Mouse (Mus musculus) thymus, postnatal 10 days (tissue): ENCODE measurements around the gene 2210407C18Rik.
A peak's percentile ranks its signal among the peaks of the same experiment; 100 is the strongest.

Source experiments
- DNase-seq, 2 experiments: peaks; one replicate each; pipeline ENCODE4 v3.0.0; 2021; ENCODE audit warnings: low spot score in 2 of 2

2210407C18Rik gene

DNA sequence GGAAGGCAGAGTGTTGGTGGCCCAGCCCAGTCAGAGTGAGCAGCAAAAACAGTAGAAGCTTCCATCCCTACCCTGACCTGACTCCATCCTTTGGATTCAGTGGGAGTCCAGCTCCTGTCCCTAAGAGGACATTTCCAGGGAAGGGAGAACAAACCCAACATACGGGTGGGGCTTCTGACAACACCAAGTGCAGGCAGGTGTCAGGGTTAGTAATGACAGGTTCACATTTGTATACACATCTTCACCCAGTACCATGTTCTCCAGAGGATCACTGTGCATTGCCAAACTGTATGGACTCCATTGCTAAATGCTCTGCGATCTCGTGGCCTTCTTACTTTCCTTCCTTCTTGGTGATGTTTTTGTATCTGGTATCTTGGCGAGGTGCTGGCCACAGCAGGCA lies at the start of gene 2210407C18Rik:
Gene 2210407C18Rik, minus strand, starts transcription at position 101 of the 400 bp plus-strand sequence.
- no peak for DNase-seq

DNA sequence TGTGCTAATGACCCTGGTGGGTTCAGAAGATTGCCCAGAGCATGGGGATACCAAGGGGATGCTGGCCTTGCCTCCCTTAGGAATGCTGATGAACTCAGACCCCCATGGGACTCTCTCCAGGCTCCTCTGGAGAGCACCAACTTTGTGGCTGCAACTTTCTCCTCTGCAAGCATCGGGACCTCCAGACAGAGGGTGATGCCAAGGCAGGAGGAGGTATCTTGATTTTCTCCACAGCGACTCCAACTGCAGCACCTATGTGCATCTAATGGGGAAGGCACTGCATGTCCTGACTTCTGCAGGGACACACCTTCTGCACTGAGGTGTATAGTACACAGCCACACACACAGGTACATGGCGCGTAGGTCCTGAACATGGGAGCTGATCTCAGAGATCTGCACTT lies 42.7 kb upstream of the 2210407C18Rik start, which contains the start of gene Olfr322:
Gene Olfr322, plus strand, starts transcription at position 187 of the 400 bp plus-strand sequence.
- no peak for DNase-seq

DNA sequence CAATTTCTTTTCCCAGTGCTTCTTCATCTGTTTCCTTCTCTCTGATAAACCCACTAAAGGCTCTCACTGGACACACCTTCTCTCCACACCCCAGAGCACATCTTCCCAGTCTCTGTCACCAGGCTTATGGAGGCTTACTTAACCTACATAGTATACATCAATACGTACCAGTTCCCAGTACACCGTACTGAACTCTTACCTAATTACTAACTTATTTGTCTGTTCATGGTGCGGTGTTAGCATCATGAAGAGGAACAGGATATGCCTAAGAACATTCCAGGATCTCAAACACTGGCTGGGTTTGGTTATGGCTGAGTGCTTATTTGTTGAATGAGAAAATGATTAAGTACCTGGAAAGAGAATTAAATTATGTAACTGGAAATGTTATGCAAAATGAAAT lies 39.3 kb upstream of the 2210407C18Rik start:
- no peak for DNase-seq

GRCm38 (mm10) chr11:58643350-58643749 lies 27.5 kb upstream of the 2210407C18Rik start:
- DNase-seq = peak; percentile 25 to 70

- DNase-seq = no peak
These were observed 25.9 kb upstream of the 2210407C18Rik start for GRCm38 (mm10) chr11:58641638-58642358.

- DNase-seq = no peak
These were observed 25.2 kb upstream of the 2210407C18Rik start for GRCm38 (mm10) chr11:58641057-58641456.

DNA sequence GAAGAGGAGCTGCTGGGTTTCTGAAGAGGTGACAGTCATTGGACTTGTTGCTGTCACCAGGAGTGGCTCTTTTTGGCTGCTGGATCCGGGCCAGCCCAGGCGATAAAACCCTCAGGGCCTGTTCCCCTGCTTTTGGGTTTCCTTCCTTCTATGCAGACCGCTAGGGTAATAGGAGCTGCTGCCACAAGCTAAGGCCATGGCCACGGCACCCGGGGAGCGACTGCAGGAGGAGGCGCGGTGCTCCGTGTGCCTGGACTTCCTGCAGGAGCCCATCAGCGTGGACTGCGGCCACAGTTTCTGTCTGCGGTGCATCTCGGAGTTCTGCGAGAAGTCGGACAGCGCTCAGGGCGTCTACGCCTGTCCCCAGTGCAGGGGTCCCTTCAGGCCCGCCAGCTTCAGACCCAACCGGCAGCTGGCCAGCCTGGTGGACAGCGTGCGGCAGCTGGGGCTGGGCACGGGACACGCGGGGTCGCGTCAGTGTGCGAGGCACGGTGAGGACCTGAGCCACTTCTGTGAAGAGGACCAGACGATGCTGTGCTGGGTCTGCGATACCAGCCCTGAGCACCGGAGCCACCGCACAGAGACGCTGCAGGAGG lies 24.5 kb upstream of the 2210407C18Rik start, which contains the start of gene Trim58:
Gene Trim58, plus strand, starts transcription at position 194 of the 596 bp plus-strand sequence.
- DNase-seq = no peak

DNA sequence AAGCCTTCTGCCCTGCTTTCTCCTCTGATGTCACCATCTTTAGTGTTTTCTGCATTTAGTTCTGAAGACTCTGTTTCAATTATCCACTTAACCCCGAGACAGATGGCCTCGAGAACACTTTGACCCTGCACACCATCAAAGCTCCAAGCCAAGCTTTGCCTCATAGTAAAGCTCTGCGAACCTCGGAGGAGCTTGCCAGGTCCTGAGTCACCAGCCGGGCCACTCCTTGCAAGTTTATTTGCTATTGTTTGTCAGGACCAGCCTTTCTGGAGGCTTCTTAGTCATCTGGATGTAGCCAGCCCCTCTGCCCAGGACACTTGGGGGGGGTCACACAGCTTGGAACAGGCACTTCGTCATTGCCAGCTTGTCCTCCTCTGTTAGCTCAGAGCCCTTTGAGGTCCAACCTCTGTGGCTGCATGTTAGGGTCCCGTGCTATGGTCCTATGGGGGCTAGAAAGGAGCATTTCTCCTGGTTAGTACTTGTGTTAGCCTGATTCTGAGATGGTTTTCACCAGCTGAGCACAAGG lies 22.4 kb upstream of the 2210407C18Rik start:
- no peak for DNase-seq

DNA sequence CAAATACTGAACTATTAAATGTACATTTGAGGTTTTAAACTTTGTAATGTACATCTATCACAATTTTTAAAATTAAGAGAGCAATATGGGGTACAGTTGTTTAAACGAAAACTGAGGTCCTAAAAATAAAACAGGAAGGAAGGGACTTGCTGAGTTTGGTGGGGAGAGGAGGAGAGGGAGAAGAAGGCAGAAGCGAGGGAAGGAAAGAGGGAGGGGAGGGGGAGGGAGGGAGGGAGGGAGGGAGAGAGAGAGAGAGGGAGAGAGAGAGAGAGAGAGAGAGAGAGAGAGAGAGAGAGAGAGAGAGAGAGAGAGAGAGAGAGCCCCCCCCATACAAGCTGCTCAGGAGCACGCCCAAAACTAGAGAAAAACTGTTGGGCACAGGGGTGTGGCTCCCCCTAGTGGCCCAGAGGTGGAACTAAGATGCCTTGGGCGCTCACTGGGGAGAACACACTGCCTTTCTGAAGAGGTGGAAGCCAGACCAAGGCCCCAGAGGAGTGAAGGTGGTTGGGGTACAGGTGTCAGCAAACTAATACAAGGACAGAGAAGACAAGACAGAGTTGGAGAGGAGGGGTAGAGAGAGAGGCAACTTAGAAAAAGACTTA lies 20.6 kb upstream of the 2210407C18Rik start:
- peak; percentile 21 to 61 for DNase-seq

GRCm38 (mm10) chr11:58634878-58635277 lies 19.0 kb upstream of the 2210407C18Rik start:
- no peak for DNase-seq

DNA sequence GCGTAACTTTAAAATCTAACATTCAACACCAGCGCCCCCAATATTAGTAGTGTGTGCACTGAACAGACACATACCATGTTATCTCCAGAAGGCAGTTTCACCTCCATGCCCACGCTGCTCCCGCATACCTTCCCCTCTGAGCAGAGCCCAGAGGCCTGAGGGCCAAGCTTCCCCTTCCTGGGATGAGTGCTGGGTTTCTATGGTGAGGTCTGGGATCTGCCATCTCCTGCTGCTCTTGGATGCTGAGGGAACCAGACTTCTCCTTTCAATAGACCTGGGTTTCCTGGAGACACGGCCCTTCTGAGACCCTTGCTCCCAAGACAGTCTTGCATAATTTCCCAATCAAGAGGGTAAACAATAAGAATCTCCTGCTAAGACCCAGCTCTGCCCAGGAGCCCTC lies 14.5 kb upstream of the 2210407C18Rik start, which contains the start of gene Olfr323:
Gene Olfr323, minus strand, starts transcription at position 101 of the 400 bp plus-strand sequence.
- DNase-seq = no peak

DNA sequence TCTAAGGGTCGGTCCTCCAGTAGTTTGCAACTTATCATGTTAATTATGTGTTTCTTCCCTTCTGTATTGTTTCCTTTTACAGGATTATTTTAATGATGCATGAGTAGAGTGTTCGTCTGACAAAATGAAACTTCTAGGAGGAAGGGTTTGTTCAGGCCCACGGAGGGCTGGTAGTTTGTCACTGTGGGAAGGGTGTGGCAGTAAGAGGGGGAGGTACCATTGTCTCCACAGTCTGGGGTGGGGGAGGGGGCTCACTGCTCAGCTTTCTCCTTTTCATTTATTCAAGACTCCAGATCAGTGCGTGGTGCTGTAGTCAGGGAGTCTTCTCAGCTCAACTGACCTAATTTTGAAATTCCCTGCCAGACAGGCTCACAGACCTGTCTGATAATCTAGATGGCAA lies 10.3 kb upstream of the 2210407C18Rik start:
- DNase-seq = no peak

- DNase-seq = no peak
These were observed 2.9 kb upstream of the 2210407C18Rik start for GRCm38 (mm10) chr11:58618793-58619192.

DNA sequence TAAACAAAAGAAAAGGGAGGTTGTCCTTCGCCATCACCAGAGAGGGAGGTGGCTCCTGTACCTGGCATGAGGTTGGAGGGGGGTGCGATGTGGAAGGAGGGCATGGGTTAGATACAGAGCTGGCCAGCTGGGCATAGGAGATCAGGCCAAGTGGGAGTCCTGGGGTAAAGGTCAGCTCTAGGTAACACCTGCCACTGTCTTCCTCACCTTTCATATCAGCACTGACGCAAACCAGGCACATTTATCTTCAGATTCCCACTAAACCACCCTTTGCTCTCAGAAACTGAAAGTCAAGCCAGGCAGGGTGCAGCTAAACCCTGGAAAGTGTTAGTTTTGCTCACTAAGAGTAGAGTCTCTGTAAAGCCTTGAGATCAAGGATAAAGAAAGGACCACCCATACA lies 2.5 kb upstream of the 2210407C18Rik start:
- no peak for DNase-seq

- DNase-seq = no peak
These were observed 1.3 kb downstream of the 2210407C18Rik start for GRCm38 (mm10) chr11:58614526-58614925.

GRCm38 (mm10) chr11:58613359-58613758 lies 2.5 kb downstream of the 2210407C18Rik start:
- no peak for DNase-seq

DNA sequence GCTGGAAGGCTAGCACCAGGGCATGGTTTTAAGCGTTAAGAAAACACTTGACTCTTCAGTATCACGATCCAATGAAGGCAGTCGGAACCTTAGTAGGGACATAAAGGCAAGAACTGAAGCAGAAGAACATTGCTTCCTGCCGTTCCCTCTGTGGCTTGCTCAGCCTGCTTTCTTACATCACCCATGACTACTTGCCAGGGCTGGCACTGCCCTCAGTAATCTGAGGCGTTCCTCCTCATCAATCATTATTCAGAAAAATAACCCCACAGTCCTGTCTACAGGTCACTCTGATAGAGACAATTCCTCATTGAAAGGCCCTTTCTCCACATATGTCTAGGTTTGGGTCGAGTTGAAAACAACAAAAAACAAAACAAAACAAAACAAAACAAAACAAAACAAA lies 8.8 kb downstream of the 2210407C18Rik start:
- no peak for DNase-seq

DNA sequence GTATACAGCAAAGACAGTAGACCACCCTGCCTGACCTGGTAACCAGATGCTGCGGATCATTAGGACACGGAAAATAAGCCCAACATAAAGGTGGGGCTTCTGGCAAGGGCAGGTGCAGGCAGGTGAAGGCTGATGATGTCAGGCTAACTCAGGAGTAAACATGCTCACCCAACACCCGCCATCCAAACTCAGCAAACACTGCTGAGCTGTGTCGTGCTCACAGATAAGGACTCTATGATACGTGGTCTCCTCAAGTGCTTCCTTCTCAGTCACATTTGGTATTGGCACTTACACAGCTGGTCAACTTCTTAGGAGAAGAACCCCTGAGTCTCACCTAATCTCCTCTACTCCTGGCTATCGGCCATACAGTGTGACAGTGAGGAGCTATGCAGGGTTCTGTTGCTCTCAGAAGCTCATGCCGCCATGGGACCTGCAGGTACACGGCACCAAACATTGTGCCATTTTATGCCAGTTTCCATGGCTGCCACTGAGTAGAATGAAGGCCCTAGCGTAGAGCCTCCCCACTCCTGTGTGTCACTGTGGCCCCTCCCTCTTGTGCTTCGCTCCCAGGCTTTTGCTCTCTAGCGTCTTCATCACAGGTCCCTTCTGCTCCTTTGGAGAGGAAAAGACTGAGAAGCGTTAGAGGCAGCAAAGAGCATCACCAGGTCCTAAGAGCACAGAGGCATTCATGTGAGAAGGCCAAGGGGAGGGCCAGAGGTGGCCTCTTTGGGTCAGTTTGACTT lies 9.5 kb downstream of the 2210407C18Rik start:
- no peak for DNase-seq

DNA sequence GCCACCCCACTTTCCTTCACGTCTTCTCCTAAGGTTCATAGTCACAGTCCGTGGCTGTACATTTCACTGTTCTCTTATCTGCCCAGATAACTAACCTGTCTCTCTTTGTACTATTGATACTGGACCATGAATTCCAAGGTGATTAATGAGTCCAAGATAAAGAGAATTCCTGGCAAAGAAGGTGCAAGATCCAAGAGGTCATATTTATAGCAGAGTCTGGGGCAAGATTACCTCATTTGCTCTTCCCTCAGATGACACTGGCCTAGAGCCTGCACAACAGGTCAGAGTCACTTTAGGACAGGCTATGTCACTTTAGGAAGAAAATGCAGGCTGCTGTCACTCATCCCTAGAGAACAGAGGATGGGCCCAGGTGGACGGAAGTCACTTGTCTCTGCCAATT lies 10.6 kb downstream of the 2210407C18Rik start:
- no peak for DNase-seq

GRCm38 (mm10) chr11:58604688-58605087 lies 11.2 kb downstream of the 2210407C18Rik start:
- DNase-seq = no peak

DNA sequence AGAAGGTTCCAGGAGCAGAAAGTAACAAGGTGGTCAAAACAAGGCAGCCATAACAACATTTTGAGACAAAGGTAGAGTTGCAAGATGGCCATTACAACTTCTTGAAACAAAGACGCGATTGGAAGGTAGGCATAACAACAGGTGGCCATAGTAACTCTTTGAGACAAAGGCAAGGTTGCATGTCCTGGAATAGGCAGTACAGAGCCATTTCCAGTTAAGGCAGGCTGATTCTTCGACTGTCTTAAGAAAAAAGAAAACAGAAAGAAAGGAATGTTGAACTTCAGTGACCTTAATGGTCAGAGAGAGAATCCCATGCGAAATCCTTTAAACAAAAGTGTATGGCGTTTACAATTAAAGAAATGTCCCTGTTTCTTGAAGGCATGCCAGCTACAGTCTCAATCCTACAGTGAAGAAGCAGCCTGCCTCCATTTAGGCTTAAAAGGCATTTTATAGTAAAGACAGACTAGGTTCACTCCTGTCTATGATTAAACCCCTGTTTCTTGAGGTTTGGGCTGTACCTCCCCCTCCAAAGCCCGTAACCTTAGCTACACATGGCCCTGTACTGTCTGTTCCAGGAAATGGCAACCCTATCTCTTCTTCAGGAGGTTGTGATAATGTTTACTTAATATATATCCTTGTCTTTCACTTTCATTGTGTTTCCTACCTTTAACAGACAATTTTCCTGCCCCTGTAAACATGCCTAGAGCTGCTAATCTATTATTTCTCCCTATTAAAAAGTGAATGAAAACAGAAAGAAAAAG lies 12.9 kb downstream of the 2210407C18Rik start:
- DNase-seq = no peak
